Mouse (Mus musculus) cerebellum, postnatal 10 days (tissue): ENCODE data around the gene Actr5.

Experiments used
- DNase-seq, 2 experiments: peaks; one replicate each; pipeline ENCODE4 v3.0.0; 2021; ENCODE audit warnings: mixed read lengths in 2 of 2

Actr5 gene

DNA sequence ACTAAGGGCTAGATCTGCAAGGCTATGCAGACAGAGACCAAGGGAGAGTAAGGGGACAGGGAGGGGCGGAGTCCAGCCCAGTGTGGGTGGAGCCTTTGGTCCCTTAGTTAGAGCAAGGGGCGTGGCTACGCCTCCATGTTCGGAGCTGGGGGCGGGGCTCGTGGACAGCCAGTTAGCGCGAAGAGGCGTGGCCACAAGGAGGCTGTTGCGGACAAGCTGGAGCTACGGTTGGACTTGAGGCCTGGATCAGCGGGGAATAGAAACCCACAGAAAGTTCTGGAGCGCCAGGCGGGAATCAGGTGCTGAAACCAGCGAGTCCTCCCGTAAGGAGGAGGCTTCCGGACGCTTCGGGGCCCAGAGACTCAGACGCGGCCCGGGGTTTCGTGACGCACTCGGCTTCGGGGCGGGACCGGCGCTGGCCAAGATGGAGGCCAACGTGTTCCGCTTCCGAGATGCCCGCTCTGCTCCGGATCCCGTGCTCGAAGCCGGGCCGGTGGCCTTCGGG lies at the start of gene Actr5:
Gene Actr5, plus strand, starts transcription at position 171 of the 505 bp plus-strand sequence.
- DNase-seq: peak; percentile 96 to 98

DNA sequence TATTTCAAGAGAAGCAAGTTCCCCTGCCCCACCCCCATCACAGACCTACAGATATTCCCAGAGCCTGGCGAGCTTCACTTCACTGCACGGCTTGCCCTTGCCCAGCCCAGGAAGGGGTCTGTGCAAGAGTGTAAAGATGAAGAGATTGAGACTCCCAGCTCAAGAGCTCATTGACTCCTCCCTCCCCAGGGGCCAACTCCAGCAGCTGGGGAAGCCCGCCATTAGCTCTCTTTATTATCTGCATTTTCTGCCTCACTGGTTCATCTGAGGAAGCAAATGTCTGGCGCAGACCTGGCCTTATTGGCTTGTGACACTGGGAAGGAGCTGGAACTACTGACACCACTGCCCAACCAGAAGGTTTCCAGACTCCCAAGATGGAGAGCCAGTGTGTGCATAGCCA lies 44.7 kb upstream of the Actr5 start:
- peak; percentile 40 to 52 for DNase-seq

DNA sequence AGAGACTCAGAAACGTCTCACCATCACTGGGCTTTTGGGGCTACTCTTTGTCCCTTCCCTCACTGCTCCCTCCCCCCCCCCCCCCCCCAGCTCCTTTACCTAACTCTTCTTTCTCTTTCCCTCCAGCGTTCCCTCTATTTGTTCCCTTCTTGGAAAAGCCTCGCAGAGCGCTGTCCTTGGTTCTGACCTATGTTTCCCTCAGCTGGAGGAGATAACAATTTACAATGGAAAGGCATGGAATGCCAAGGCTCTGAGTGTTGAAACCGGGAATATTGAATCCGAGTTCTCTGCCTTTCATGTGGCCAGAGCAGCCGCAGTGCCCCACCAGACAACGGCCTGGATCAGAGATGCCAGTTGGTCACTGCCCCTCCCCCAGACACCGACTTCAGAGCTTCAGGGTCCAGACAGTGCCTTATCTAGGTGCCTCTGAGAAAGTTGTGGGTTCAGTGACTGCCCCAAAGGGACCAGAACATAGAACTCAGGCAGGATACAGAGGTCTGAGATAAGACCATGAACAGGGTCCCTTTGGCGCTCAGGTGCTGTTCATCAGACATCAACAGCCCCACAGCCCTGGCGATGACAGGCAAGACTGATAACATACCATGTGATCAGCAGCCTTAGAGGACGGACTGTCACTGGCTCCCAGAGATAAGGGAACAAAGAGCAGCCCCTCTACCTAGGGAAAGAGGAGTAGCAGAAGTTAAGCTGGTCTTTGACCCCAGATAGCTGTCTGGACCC lies 39.9 kb upstream of the Actr5 start:
- no peak for DNase-seq

DNA sequence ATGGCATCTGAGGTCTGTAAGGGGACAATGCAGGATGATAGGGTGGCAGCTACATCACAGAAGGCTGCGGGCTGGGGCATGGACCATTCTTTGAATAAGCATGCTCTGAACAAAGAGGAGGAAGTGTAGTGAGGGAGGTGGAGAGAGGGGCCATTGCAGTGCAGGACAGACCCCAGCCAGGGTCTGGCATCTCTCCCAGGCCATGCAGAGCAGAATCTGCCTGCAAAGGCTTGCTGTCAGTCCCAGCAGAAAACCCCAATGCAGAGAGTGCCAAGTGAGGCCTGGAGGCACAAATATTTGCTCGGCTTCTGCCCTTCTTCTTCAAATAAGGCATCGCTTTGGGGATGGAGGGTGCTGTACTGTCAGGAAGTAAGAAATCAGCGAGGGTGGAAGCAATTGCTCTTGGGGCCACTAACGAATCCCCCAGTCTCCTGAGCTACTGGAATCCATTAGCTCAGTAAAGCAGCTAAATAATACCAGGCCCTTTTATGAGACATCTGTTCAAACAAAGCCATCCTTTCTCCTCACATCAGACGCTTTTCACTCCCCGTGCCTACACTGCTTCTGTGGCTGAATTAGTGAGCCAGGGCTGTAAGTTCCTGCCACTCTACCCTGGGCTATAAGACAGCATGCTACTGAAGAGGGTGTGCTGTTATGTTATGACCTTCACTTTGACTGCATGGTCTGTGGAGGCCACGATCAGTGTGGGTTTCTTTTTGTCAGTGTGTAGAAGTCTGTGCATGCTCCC lies 36.0 kb upstream of the Actr5 start:
- peak; percentile 54 to 73 for DNase-seq

DNA sequence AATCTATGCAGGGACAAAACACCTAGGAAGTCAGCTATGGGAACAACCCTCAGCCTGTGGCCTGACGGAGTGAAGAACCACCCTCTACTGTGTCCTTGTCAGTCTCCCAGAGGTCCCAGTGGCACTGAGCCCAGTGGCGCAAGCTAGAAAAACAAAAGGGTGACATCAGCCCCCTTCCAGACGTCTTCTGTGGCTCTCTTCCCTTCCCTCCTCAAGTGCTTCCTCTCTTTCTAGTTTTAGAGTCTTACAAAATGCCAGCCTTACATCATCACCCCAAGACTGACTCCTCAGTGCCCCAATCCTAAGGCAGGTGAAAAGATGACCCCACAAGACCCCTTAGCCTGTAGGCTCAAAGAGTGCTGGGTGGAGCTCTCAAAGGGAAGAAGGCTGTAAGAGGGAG lies 34.2 kb upstream of the Actr5 start:
- no peak for DNase-seq

DNA sequence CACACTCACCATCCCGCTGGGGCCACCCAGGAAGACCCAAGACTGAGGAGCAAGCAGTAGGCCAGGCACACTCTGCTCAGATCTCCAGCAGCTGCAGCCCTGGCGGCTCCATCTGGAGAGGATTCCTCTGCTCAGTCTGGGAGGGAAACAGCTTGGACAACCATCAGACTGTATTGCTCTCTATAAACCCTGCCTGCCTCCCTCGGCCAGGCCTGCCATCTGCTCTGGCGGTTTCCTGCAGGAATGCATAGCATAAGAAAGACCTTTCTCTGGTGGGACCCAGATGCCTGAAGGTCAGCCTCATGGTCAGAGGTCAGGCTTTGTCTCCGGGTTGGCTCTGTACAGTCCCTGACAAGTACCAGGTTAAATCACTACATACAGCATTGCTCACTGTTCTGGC lies 33.4 kb upstream of the Actr5 start:
- DNase-seq: peak; percentile 67 to 74

DNA sequence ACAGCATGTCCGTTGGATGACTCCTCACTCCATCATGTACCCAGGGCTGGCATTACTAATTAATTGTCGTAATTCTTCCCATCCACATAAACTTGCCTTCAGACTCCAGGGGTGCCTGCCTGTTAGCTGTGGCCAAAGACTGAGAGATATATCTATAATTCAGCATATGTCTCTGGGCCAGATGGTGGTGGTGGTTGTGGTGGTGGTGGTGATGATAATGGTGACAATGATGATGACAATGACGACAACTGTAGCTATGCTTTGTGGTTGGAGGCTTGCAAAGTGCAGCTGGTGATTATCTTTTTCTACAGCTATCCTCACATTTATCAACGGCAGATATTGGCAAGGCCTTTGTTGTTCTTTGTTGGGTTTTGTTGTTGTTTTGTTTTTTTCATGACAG lies 31.3 kb upstream of the Actr5 start:
- DNase-seq: no peak

DNA sequence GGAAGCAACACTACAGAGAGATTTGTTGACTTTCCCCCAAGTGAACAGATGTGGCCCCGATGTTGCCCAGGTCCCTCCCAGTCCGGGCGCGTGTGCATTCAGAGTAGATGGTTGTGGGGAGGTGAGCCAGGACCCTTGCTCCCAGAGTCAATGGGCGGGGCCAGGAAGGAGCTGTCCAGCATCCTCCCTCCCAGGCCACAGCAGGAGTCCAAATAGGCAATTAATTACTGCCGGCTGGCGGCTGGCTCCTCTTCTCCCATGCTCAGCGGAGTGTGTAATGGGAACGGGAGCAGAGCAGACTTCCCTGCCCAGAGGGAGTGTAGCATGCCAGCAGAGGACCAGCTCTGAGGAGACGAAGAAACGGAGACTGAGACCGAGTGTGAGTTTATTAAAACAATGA lies 29.6 kb upstream of the Actr5 start:
- peak; percentile 95 to 97 for DNase-seq

DNA sequence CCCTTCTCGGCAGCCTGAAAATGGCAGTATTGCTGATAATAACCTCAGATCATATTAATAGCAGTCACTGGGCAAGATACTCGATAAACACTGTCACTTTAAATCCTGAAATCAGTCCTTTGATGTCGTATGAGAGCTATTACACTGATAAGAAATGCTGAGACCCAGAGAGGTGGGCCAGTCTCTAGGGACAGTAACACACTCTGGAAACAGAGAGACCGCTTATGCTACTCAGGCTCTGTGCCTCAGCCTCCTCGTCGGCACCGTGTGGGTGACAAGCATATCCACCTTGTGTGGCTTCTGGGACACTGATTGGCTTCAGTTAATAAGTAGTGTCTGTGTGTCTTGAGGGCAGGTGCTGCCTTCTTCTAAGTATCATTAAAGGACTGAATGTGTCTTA lies 29.1 kb upstream of the Actr5 start:
- DNase-seq: no peak

DNA sequence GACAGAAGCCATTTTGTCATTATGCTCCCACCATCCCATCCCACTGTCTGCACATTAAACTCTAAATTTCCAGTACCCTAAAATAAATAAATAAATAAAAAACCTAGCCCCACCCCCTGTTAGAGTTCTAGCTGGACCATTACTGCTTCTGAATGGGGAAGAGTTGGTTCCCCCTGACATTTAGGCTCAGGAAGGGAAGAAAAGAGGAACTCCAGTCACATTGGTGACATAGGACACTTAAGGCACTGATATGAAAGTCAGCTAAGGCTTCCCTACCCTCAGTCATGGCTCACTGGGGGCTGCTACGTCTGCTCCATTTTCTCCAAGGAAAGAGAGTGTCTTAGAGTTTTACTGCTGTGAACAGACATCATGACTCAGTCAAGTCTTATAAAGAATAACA lies 27.9 kb upstream of the Actr5 start:
- DNase-seq: no peak

DNA sequence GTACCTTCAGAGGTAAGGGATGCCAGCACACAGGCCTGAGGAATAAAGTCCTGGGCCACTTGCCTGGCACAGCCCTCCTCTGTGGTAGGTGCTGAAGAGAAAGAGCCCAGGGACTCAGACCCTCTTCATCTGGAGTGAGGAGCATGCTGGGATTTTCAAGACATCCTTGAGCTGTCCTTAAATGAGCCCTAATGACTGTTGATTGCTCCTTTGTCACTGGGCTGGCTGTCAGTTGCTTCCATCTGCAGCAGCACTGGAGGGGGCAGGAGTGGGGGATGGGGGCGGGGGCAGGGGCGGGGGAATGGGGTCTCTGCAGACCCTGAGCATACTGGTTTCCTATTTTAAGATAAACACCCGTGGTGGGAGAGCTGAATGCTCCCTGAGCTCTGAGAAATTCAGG lies 24.2 kb upstream of the Actr5 start:
- no peak for DNase-seq

DNA sequence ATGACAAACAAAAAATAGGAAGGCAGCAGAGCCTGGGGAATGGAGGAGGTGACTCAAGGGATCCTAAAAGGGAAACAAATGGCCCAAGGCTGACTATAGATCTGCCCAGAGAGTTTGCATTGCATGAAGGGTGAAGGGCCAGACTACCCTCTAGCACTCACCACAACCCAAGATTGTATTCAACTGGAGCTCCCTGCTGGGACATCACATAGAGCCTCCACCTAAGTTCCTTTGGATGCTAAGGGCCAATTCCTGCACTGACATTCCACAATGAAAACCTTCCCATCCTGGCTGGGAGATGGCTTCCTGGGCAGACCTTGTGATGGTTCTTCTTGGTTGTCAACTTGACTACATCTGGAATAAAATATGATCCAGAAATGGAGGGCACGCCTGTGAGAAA lies 23.4 kb upstream of the Actr5 start:
- no peak for DNase-seq

DNA sequence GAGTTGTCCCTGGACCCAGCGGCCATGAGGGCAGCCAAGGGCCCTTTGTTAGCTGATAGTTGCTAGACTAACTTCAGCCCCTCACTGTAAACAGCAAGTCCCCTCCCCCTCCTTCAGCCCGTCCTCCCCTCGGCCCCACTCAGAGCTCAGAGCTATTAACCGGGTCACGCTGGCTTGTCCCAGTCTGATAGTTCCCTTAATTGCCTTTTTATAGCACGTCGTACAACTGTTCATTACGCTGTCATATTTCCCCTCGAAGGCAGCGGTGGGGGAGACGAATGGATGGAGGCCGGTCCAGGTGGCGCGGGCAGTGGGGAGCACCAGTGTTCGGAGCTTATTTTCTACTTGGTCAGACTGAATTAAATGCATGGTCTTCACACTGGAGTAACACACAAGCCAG lies 22.0 kb upstream of the Actr5 start:
- DNase-seq: peak; percentile 31 to 54

DNA sequence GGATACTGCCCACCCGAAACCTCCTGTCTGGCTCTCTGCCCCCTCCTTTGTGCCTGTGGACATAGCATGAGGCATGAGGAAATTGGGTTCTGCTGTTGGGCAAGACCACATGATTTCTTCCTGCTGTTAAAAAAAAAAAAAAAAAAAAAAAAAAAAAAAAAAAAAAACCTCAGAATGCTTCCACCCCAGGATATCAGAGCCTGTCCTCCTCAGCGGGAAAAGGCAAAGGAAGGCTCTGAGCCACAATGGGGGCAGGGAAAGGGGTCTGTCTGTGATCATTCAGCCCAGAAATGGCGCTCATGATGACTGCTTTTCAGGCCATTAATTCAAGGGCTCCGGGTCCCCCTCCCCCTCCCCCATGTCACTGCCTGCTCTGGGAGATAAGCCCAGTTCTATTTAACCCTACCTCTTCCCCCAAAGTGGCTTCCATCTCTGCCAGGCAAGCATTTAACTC lies 18.1 kb upstream of the Actr5 start:
- peak; percentile 47 to 60 for DNase-seq

DNA sequence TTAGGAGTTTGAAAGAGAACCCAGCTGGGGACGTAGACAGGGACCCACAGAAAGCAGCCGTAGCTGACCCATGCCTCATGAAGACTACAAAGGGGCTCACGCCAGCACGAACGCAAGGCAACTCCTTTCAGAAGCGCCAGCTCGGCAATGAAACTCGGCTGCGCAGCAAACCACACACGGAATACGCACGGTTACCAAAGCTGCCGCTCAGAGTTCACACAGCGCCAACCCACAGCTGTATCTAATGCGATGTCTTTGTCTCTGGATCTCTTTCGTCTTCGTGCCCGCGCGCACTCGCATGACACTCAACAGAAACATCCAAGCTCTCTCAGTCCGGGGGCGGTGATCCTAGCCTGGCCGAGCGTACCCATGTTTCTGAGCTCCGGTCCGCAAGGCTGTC lies 15.0 kb upstream of the Actr5 start:
- no peak for DNase-seq

DNA sequence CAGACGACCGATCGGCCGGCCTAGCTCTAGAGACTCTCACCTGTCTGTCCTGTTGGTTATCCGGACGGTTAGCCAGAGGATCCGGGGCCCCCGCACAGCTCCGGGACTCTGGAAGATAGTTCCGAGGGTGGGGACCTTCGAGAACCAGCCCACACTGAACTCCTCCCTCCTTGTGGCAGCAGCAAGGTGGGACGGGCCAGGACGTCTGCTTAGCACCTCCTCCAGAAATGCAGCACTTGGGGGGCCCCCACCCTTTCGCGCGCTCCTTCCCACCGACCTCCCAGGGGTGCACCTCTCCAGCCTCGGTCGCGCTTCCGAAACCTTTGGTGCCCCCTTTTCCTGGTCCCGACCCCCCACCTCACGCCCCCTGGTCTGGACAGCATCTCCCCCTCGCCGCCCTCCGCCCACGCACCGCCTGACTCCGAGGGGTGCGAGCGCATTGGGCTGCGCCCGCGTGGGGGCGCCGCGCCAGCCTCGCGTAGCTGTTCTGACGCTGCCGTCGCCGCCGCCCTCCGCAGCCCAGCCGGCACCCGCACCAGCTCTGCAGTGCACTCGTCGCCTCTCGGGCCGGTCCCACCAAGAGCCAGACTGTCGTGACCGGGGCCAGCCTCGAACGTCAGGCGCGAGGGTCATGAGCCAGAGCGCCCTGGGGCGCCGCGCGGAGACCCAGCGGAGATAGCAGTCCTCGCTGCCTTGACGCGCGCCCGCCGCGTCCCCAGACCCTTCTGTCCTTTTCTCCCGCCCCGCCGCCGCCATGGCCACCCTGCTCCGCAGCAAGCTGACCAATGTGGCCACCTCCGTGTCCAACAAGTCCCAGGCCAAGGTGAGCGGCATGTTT lies 14.0 kb upstream of the Actr5 start, which contains the start of gene Slc32a1:
Gene Slc32a1, plus strand, starts transcription at position 280 of the 838 bp plus-strand sequence.
- peak; percentile 47 to 58 for DNase-seq

DNA sequence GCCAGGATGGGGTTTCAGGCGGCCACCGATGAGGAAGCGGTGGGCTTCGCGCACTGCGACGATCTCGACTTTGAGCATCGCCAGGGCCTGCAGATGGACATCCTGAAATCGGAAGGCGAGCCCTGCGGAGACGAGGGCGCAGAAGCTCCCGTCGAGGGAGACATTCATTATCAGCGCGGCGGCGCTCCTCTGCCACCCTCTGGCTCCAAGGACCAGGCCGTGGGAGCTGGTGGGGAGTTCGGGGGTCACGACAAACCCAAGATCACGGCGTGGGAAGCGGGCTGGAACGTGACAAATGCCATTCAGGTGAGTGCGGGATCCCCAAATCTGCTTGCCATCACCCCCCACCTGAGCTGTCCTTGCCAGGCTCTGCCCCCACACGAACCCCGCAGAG lies 13.4 kb upstream of the Actr5 start:
- DNase-seq: no peak

DNA sequence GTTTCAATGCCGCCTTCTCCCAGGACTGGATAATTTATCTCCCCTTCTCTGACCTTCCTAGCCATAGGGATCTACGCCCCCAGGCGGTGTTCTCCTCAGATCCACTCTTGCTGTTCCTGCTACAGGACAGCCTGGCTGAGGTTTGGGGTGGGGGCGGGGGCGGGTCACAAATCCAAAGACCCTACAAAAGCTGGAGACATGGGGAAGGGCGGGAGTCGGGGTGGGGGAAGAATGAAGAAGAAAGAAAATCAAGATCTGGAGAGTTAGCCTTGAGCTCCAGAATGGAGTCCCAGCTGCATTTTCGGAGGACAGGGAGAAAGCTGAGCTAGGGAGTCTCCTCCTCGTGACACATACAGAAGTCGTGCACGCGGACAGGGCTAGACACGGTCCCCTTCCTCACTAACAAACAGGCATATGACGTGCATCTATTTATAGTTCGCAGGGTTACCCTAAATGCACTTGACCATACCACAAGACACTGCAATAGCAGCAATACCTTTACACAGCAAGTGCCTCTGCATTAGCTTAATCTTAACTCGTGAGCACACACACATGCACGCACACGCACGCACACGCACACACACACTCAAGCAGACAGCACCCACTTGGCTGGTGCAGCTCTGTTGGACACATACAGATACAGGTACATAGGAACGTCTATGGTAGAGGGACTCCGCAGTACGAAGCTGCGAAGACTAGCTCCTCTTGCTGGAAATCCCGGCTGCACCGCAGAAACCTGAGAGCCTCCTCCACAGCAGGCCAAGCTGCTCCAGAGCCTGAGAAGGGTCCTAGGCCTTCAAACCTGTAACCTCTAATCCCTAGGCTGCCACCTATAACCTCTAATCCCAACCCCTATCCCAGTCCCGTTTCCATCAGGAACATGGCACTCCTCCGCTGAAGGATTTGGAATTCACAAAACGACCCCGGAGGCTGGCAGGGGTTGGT lies 12.7 kb upstream of the Actr5 start:
- peak in 1 of 2 experiments; percentile 68 for DNase-seq

DNA sequence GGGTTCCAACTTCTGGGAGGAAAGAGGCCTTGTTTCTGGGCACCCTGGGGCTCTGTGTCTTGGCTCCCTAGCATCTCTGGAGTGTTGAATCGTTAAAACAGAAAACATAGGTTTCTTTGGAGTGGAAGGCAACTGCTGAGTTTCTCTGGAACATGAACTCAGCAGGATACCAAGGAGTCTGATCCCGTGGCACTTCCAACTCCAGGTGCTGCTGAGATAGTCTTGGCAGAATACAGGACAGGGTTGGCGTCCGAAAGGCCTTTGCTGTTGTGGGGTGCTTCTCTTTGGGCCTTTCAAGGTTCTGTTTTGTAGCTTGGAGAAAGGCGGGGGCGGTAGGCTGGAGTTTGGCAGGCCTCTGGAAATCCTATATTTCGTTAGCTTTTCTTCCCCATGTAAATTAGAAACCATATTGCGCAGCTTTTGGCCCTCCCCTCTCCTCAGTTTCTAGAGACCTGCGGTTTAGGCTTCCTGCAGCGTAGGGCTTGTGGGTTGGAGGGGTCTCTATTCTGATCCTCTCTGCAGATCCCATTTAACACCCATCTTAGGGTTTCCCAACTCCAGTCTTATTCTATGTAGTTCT lies 11.9 kb upstream of the Actr5 start:
- DNase-seq: peak in 1 of 2 experiments; percentile 70

DNA sequence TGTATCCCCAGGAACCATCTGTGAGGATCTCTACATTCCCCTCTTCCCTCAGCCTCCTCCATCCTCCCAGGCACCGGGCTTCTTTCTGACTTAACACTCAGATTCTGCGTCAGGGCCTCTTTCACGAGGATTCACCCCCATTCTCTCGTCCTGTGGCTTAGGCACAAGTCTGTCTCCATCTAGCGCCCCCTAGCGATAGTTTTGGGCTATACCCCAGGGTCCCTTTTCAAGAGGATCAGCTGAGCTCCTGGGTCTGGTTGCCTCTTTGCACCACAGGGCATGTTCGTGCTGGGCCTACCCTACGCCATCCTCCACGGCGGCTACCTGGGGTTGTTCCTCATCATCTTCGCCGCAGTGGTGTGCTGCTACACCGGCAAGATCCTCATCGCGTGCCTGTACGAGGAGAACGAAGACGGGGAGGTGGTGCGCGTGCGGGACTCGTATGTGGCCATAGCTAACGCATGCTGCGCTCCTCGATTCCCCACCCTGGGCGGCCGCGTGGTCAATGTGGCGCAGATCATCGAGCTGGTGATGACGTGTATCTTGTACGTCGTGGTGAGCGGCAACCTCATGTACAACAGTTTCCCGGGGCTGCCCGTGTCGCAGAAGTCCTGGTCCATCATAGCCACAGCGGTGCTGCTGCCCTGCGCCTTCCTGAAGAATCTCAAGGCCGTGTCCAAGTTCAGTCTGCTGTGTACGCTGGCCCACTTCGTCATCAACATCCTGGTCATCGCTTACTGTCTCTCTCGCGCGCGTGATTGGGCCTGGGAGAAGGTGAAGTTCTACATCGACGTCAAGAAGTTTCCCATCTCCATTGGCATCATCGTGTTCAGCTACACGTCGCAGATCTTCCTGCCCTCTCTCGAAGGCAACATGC lies 10.9 kb upstream of the Actr5 start:
- DNase-seq: peak; percentile 80 to 85
